Mouse (Mus musculus): ENCODE results near the gene Olfr1126. TPM values are rescaled to one million over a fixed set of nuclear protein-coding genes. Genes with fewer than 3 reads are reported as not detected.

The Olfr1126 gene
- polyA plus RNA-seq (2012; ENCODE audit: low replicate concordance) = not detected in 2 replicates

DNA sequence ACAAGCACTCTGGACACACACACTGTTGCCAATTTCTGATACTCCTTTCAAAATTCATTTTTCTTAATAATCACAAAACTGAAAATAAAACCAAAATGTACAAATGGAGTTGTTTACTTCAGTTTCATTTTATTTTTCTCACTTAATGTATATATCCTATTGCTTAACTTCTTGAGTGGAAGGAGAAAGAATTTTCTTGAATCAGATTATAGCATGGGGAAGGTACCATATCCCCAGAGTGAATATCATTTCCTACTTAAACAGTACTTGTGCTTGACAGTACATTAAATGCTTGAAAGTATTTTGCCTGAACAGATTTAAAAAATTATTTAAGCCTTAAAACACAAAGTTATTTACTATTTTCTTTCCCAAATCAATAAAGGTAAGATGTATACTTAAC is at the start of gene Olfr1126:
TSS of gene Olfr1126 (plus strand) at position 301 of the 400 bp plus-strand sequence.

DNA sequence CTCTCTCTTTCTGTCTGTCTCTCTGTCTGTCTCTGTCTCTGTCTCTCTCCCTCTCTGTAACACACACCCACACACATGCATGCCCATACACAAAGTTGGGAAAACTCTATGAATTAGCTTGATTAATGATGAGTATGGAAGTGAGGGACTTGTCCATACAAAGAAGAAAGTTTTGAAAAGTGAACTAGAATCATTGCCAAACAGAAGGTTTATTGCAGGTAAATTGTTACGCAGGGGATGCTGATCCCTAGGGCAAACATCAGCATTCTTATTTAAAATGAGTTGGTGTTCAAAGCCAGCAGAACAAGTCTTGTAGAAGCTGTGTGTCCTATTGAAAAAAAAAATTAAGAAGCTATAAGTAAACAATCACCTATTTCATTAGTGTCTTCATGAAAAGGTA is 37.4 kb upstream of the Olfr1126 start, which contains the start of gene Olfr1123:
TSS of gene Olfr1123 (plus strand) at position 301 of the 400 bp plus-strand sequence.

DNA sequence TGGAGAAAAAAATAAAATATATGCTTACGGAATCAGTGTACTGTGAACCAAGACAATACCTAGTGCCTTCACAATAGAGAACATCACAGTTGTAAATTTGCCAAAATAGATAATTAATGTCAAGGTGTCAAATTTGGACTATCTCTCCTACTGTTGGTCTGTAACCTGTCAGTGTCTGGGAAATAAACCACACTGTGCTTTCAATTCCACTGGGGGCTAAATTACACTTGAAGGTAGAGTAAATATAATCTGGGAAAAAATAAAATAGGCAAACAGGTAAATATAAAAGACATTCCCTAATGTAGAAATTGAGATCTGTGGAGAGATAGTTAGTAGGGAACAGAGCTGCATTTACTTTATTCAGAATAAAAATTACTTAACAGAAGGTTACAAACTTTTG is 23.8 kb upstream of the Olfr1126 start, which contains the start of gene Olfr1124:
TSS of gene Olfr1124 (plus strand) at position 301 of the 400 bp plus-strand sequence.

GRCm38 (mm10) chr2:87496993-87497392 is 43.2 kb downstream of the Olfr1126 start, which contains the start of gene Pramel7:
Gene Pramel7, minus strand, starts transcription at chr2:87497093.

GRCm38 (mm10) chr2:87506265-87506664 is 52.5 kb downstream of the Olfr1126 start, which contains the start of gene Pramel6:
Gene Pramel6, plus strand, starts transcription at chr2:87506565.

Other genes starting within 250 kb of the Olfr1126 start
- not detected in 2 replicates for gene Olfr1113, start 245.0 kb upstream of the Olfr1126 start, polyA plus RNA-seq (2012; ENCODE audit: low replicate concordance)
- gene Olfr1115, start 205.9 kb upstream of the Olfr1126 start, polyA plus RNA-seq (2012; ENCODE audit: low replicate concordance) = not detected in 2 replicates
- not detected in 2 replicates for gene Olfr1116, start 186.4 kb upstream of the Olfr1126 start, polyA plus RNA-seq (2012; ENCODE audit: low replicate concordance)
- gene Olfr1118, start 146.4 kb upstream of the Olfr1126 start, polyA plus RNA-seq (2012; ENCODE audit: low replicate concordance) = not detected in 2 replicates
- not detected in 2 replicates for gene Olfr1120, start 99.1 kb upstream of the Olfr1126 start, polyA plus RNA-seq (2012; ENCODE audit: low replicate concordance)
- gene Olfr1121, start 84.1 kb upstream of the Olfr1126 start, polyA plus RNA-seq (2012; ENCODE audit: low replicate concordance) = not detected in 2 replicates
- gene Olfr1122, start 68.1 kb upstream of the Olfr1126 start, polyA plus RNA-seq (2012; ENCODE audit: low replicate concordance) = 0.23 TPM in 1 of 2 replicates, not detected in the other
- not detected in 2 replicates for gene Olfr1123, start 37.3 kb upstream of the Olfr1126 start, polyA plus RNA-seq (2012; ENCODE audit: low replicate concordance)
- gene Olfr1124, start 23.7 kb upstream of the Olfr1126 start, polyA plus RNA-seq (2012; ENCODE audit: low replicate concordance) = not detected in 2 replicates
- gene Pramel7, start 43.1 kb downstream of the Olfr1126 start, polyA plus RNA-seq (2012; ENCODE audit: low replicate concordance) = not detected in 2 replicates
- gene Pramel6, start 52.6 kb downstream of the Olfr1126 start, polyA plus RNA-seq (2012; ENCODE audit: low replicate concordance) = not detected in 2 replicates
- gene Olfr153, start 77.8 kb downstream of the Olfr1126 start, polyA plus RNA-seq (2012; ENCODE audit: low replicate concordance) = not detected in 2 replicates
- gene Olfr1128, start 91.6 kb downstream of the Olfr1126 start, polyA plus RNA-seq (2012; ENCODE audit: low replicate concordance) = not detected in 2 replicates
- not detected in 2 replicates for gene Olfr1129, start 119.9 kb downstream of the Olfr1126 start, polyA plus RNA-seq (2012; ENCODE audit: low replicate concordance)
- gene Olfr1130, start 152.2 kb downstream of the Olfr1126 start, polyA plus RNA-seq (2012; ENCODE audit: low replicate concordance) = not detected in 2 replicates
- gene Olfr1131, start 173.1 kb downstream of the Olfr1126 start, polyA plus RNA-seq (2012; ENCODE audit: low replicate concordance) = not detected in 2 replicates
- gene Olfr1132, start 183.6 kb downstream of the Olfr1126 start, polyA plus RNA-seq (2012; ENCODE audit: low replicate concordance) = not detected in 2 replicates
- gene Olfr1133, start 193.4 kb downstream of the Olfr1126 start, polyA plus RNA-seq (2012; ENCODE audit: low replicate concordance) = not detected in 2 replicates
- not detected in 2 replicates for gene Olfr1134, start 204.5 kb downstream of the Olfr1126 start, polyA plus RNA-seq (2012; ENCODE audit: low replicate concordance)
- gene Olfr1135, start 219.7 kb downstream of the Olfr1126 start, polyA plus RNA-seq (2012; ENCODE audit: low replicate concordance) = not detected in 2 replicates
- not detected in 2 replicates for gene Olfr1136, start 240.0 kb downstream of the Olfr1126 start, polyA plus RNA-seq (2012; ENCODE audit: low replicate concordance)

All from hematopoietic multipotent progenitor cell, adult 10-12 weeks (in vitro differentiated cells).